Mouse (Mus musculus) MEL (cell line): ENCODE measurements around the gene Olfr906. TPM values are rescaled to one million over a fixed set of nuclear protein-coding genes. Genes with fewer than 3 reads are reported as not detected.

Experiments used
- DNase-seq: peaks from one replicate; pipeline ENCODE4 v3.0.0; 2011; ENCODE audit warnings: low read depth, low spot score
- H3K27ac ChIP-seq: 2 replicates; pipeline ENCODE4 v1.5.1; 2012; ENCODE audit warnings: low read depth, mild to moderate bottlenecking, control low read depth, low read length, moderate library complexity; ENCODE audit not compliant: control insufficient read depth
- H3K27me3 ChIP-seq, 2 experiments: fragments of 150-350 bp in 1 of 2; sonication (generic) in 1 of 2; 2 replicates each; pipeline ENCODE4 v1.6.1; 2012; ENCODE audit warnings: low read length in 2 of 2, mild to moderate bottlenecking in 2 of 2, improper control_type of control experiment in 1 of 2, moderate library complexity in 1 of 2; ENCODE audit not compliant: insufficient read depth in 2 of 2, control insufficient read depth in 1 of 2
- H3K36me3 ChIP-seq, 2 experiments: 2 replicates each; pipeline ENCODE4 v1.6.1; 2012 to 2014; ENCODE audit warnings: low read length in 2 of 2, improper control_type of control experiment in 1 of 2, inconsistent platforms in 1 of 2, mild to moderate bottlenecking in 1 of 2; ENCODE audit not compliant: insufficient read depth in 2 of 2, control insufficient read depth in 1 of 2
- H3K4me1 ChIP-seq, 2 experiments: fragments of 150-350 bp in 1 of 2; sonication (generic) in 1 of 2; 2 replicates each; pipeline ENCODE4 v1.6.1; 2012; ENCODE audit warnings: low read length in 2 of 2, improper control_type of control experiment in 1 of 2, mild to moderate bottlenecking in 1 of 2; ENCODE audit not compliant: insufficient read depth in 2 of 2, control insufficient read depth in 1 of 2
- H3K4me3 ChIP-seq, 2 experiments: fragments of 150-350 bp in 1 of 2; sonication (generic) in 1 of 2; 2 replicates each; pipeline ENCODE4 v1.5.1; 2012; ENCODE audit warnings: low read depth in 2 of 2, low read length in 2 of 2, mild to moderate bottlenecking in 2 of 2, moderate library complexity in 2 of 2, control low read depth in 1 of 2, improper control_type of control experiment in 1 of 2; ENCODE audit not compliant: control insufficient read depth in 1 of 2, insufficient read depth in 1 of 2
- H3K79me2 ChIP-seq: 2 replicates; pipeline ENCODE4 v1.6.1; 2012; ENCODE audit warnings: mild to moderate bottlenecking, low read length, moderate library complexity; ENCODE audit not compliant: control insufficient read depth, poor library complexity, insufficient read depth
- H3K9ac ChIP-seq: 2 replicates; pipeline ENCODE4 v1.6.1; 2012; ENCODE audit warnings: low read depth, mild to moderate bottlenecking, control low read depth, low read length, moderate library complexity; ENCODE audit not compliant: control insufficient read depth, poor library complexity, severe bottlenecking
- H3K9me3 ChIP-seq: fragments of 150-350 bp; sonication (generic); replicated peaks from 2 replicates; pipeline ENCODE4 v1.6.1; 2012; ENCODE audit warnings: mild to moderate bottlenecking, low read length, improper control_type of control experiment, moderate library complexity; ENCODE audit not compliant: insufficient read depth
- CHD2 ChIP-seq: IDR thresholded peaks from 2 replicates; pipeline ENCODE4 v1.6.1; 2011; ENCODE audit warnings: low read length, improper control_type of control experiment
- CTCF ChIP-seq, 3 experiments: IDR thresholded peaks in 2 of 3; conservative IDR thresholded peaks in 1 of 3; 2 replicates each; pipeline ENCODE4 v1.5.1; 2011 to 2012; ENCODE audit warnings: low read length in 3 of 3, low read depth in 2 of 3, mild to moderate bottlenecking in 2 of 3, improper control_type of control experiment in 1 of 3, inconsistent platforms in 1 of 3, mixed read lengths in 1 of 3, moderate library complexity in 1 of 3; ENCODE audit not compliant: control insufficient read depth in 1 of 3, insufficient read depth in 1 of 3, poor library complexity in 1 of 3, severe bottlenecking in 1 of 3
- EP300 ChIP-seq, 2 experiments: IDR thresholded peaks; 2 replicates each; pipeline ENCODE4 v1.6.1; 2011; ENCODE audit warnings: improper control_type of control experiment in 2 of 2, low read length in 2 of 2, low read depth in 1 of 2, mild to moderate bottlenecking in 1 of 2
- ETS1 ChIP-seq: IDR thresholded peaks from 2 replicates; pipeline ENCODE4 v1.6.1; 2012; ENCODE audit warnings: low read depth, mild to moderate bottlenecking, inconsistent platforms, low read length, improper control_type of control experiment, moderate library complexity
- KAT2A ChIP-seq: conservative IDR thresholded peaks from 2 replicates; pipeline ENCODE4 v1.6.1; 2012; ENCODE audit warnings: low read depth, low read length, improper control_type of control experiment, inconsistent platforms
- MAZ ChIP-seq: IDR thresholded peaks from 2 replicates; pipeline ENCODE4 v1.6.1; 2012; ENCODE audit warnings: low read depth, mild to moderate bottlenecking, inconsistent platforms, low read length, improper control_type of control experiment
- MEF2A ChIP-seq: IDR thresholded peaks from 2 replicates; pipeline ENCODE4 v1.6.1; 2014; ENCODE audit warnings: low read depth, mild to moderate bottlenecking, inconsistent platforms, low read length, improper control_type of control experiment; ENCODE audit not compliant: poor library complexity, insufficient replicate concordance, severe bottlenecking; ENCODE audit errors: extremely low read depth
- MYB ChIP-seq: IDR thresholded peaks from 2 replicates; pipeline ENCODE4 v1.6.1; 2011; ENCODE audit warnings: mild to moderate bottlenecking, low read depth, low read length, improper control_type of control experiment
- MYC ChIP-seq: IDR thresholded peaks from 2 replicates; pipeline ENCODE4 v1.6.1; 2011; ENCODE audit warnings: low read depth, mild to moderate bottlenecking, low read length, improper control_type of control experiment, moderate library complexity
- NELFE ChIP-seq: IDR thresholded peaks from 2 replicates; pipeline ENCODE4 v1.6.1; 2011; ENCODE audit warnings: low read depth, low read length, improper control_type of control experiment
- POLR2A ChIP-seq, 2 experiments: IDR thresholded peaks; 2 replicates each; pipeline ENCODE4 v1.6.1; 2011 to 2012; ENCODE audit warnings: low read length in 2 of 2, mild to moderate bottlenecking in 2 of 2, control low read depth in 1 of 2, improper control_type of control experiment in 1 of 2, low read depth in 1 of 2, moderate library complexity in 1 of 2; ENCODE audit not compliant: control insufficient read depth in 1 of 2, insufficient read depth in 1 of 2, poor library complexity in 1 of 2
- POLR2AphosphoS5 ChIP-seq: IDR thresholded peaks from 2 replicates; pipeline ENCODE4 v1.6.1; 2012; ENCODE audit warnings: low read depth, borderline replicate concordance, mild to moderate bottlenecking, inconsistent platforms, low read length, moderate library complexity, mixed read lengths
- SIN3A ChIP-seq: IDR thresholded peaks from 2 replicates; pipeline ENCODE4 v1.6.1; 2012; ENCODE audit warnings: low read length, improper control_type of control experiment, inconsistent platforms
- TAL1 ChIP-seq: IDR thresholded peaks from 2 replicates; pipeline ENCODE4 v1.6.1; 2012; ENCODE audit warnings: mild to moderate bottlenecking, inconsistent platforms, low read length, moderate library complexity, mixed read lengths
- TBP ChIP-seq: IDR thresholded peaks from 2 replicates; pipeline ENCODE4 v1.8.0; 2011; ENCODE audit warnings: low read depth, low read length, improper control_type of control experiment
- TCF12 ChIP-seq: IDR thresholded peaks from 2 replicates; pipeline ENCODE4 v1.6.1; 2014; ENCODE audit warnings: low read depth, mild to moderate bottlenecking, inconsistent platforms, low read length, improper control_type of control experiment, moderate library complexity
- UBTF ChIP-seq: IDR thresholded peaks from 2 replicates; pipeline ENCODE4 v1.6.1; 2012; ENCODE audit warnings: low read depth, mild to moderate bottlenecking, inconsistent platforms, low read length, improper control_type of control experiment, moderate library complexity, borderline replicate concordance; ENCODE audit not compliant: insufficient read depth
- USF1 ChIP-seq: IDR thresholded peaks from 2 replicates; pipeline ENCODE4 v1.6.1; 2014; ENCODE audit warnings: low read depth, mild to moderate bottlenecking, inconsistent platforms, low read length, improper control_type of control experiment, moderate library complexity
- ZNF384 ChIP-seq: IDR thresholded peaks from 2 replicates; pipeline ENCODE4 v1.6.1; 2012; ENCODE audit warnings: low read depth, mild to moderate bottlenecking, inconsistent platforms, low read length, improper control_type of control experiment
- polyA plus RNA-seq, 2 experiments: library from polyadenylated mRNA; stranded (reverse) in 1 of 2; unstranded in 1 of 2; fragments of >175 nt in 1 of 2; fragments of >200 nt in 1 of 2; gene quantifications; 2 replicates each; pipeline versions ENCODE4 v1.2.1 to v1.2.4; 2012; ENCODE audit warnings: low replicate concordance in 2 of 2, low read depth in 1 of 2; ENCODE audit not compliant: insufficient read length in 2 of 2, insufficient read depth in 1 of 2, missing spikeins in 1 of 2
- total RNA-seq: library from RNA; depleted of rRNA; stranded (reverse); fragments of 300-350 nt; gene quantifications from 2 replicates; pipeline ENCODE4 v1.2.3, GENCODE M21; 2012; rRNA removed

Olfr906 gene
- total and polyA plus RNA-seq, 3 experiments, result not detected

DNA sequence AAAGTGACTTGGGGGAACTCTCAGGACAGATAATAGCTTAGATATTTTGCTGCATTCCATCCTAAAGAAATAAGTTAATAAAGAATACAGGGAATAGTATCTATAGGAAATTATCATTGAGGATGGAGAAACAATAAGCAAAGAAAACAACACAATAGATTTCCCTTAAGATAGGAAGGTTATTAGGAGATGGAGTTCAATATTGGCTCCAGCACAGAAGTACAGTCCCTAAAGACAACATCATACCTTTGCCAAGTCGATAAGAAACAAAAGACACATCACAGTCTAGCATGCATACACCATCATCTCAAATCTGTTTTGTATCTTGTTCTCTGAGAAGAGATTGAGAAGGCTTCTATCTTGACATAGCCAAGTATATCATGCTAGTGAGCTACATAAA is 34.4 kb downstream of the Olfr906 start, which contains the start of gene Olfr911-ps1:
TSS of gene Olfr911-ps1 (plus strand) at position 301 of the 400 bp plus-strand sequence.
- Histone ChIP-seq H3K4me1 (no peaks in the 10 kb centered on the region), H3K4me3 (no peak within 1 kb of the TSS), H3K9ac (no peak within 1 kb of the TSS), H3K36me3 (no peaks in the 10 kb centered on the region), H3K79me2 (no peaks in the 10 kb centered on the region), H3K27ac (no peak within 1 kb of the TSS), H3K9me3 (no peaks in the 10 kb centered on the region), H3K27me3 (no peaks in the 10 kb centered on the region)
- no peak for DNase-seq
- TF ChIP-seq MEF2A (no peak), NELFE (no peak), TBP (no peak), MYB (no peak), UBTF (no peak), POLR2A (IDR thresholded peaks at IDR 0.05; ENCODE audit: control insufficient read depth in 1 of 2, insufficient read depth in 1 of 2, low read depth in 1 of 2, low read length in 2 of 2, poor library complexity in 1 of 2) (no peak), SIN3A (no peak), CTCF (IDR thresholded peaks at IDR 0.05 in 2 of 3, conservative IDR thresholded peaks at IDR 0.05 in 1 of 3; ENCODE audit: control insufficient read depth in 1 of 3, insufficient read depth in 1 of 3, low read depth in 2 of 3, low read length in 3 of 3, poor library complexity in 1 of 3, severe bottlenecking in 1 of 3) (no peak), CHD2 (no peak), EP300 (IDR thresholded peaks at IDR 0.05; ENCODE audit: low read depth in 1 of 2, low read length in 2 of 2) (no peak), ETS1 (no peak), ZNF384 (no peak), TCF12 (no peak), POLR2AphosphoS5 (no peak), MAZ (no peak), TAL1 (no peak), KAT2A (no peak), MYC (no peak)

DNA sequence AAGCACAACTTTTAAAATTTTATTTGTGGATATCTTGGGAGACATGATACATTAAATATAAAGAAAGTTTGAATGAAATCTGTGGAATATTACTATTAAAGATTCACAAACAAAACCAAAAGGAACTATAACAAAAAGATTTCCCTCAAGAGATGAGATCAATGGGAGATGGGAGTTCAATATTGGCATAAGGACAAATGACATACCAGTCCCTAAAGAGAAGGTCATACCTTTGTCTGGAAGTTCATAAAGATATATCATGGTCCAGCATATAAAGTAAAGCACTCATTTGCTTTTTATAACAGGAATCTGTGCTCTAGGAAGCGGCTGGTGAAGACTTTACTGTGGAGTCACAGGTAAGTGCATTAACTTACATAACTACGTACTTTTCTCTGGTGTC is 50.7 kb downstream of the Olfr906 start, which contains the start of gene Olfr910:
TSS of gene Olfr910 (plus strand) at position 301 of the 400 bp plus-strand sequence.
- Histone ChIP-seq H3K9ac (no peak within 1 kb of the TSS), H3K27ac (no peak within 1 kb of the TSS), H3K27me3 (no peaks in the 10 kb centered on the region), H3K36me3 (no peaks in the 10 kb centered on the region), H3K4me3 (no peak within 1 kb of the TSS), H3K9me3 (no peaks in the 10 kb centered on the region), H3K4me1 (no peaks in the 10 kb centered on the region), H3K79me2 (no peaks in the 10 kb centered on the region)
- TF ChIP-seq USF1, result no peak
- no peak for DNase-seq

Other genes with a start within 250 kb of the Olfr906 start
- gene Olfr143, start 234.3 kb upstream of the Olfr906 start, total RNA-seq, result not detected in 2 replicates
- not detected for gene Olfr143, start 234.3 kb upstream of the Olfr906 start, polyA plus RNA-seq
- not detected in 2 replicates for gene Olfr895, start 219.2 kb upstream of the Olfr906 start, total RNA-seq
- not detected for gene Olfr895, start 219.2 kb upstream of the Olfr906 start, polyA plus RNA-seq
- not detected in 2 replicates for gene Olfr896-ps1, start 196.0 kb upstream of the Olfr906 start, total RNA-seq
- gene Olfr896-ps1, start 196.0 kb upstream of the Olfr906 start, polyA plus RNA-seq, result not detected
- gene Olfr25, start 158.0 kb upstream of the Olfr906 start, total RNA-seq, result not detected in 2 replicates
- not detected for gene Olfr25, start 158.0 kb upstream of the Olfr906 start, polyA plus RNA-seq
- gene Olfr898, start 138.7 kb upstream of the Olfr906 start, total RNA-seq, result not detected in 2 replicates
- not detected for gene Olfr898, start 138.7 kb upstream of the Olfr906 start, polyA plus RNA-seq
- not detected in 2 replicates for gene Olfr250, start 120.2 kb upstream of the Olfr906 start, total RNA-seq
- not detected for gene Olfr250, start 120.2 kb upstream of the Olfr906 start, polyA plus RNA-seq
- gene Olfr251, start 110.0 kb upstream of the Olfr906 start, total RNA-seq, result not detected in 2 replicates
- not detected for gene Olfr251, start 110.0 kb upstream of the Olfr906 start, polyA plus RNA-seq
- gene Olfr147, start 85.4 kb upstream of the Olfr906 start, total RNA-seq, result not detected in 2 replicates
- gene Olfr147, start 85.4 kb upstream of the Olfr906 start, polyA plus RNA-seq, result not detected
- not detected in 2 replicates for gene Olfr901, start 57.6 kb upstream of the Olfr906 start, total RNA-seq
- not detected for gene Olfr901, start 57.6 kb upstream of the Olfr906 start, polyA plus RNA-seq
- not detected in 2 replicates for gene Olfr902, start 39.4 kb upstream of the Olfr906 start, total RNA-seq
- not detected for gene Olfr902, start 39.4 kb upstream of the Olfr906 start, polyA plus RNA-seq
- not detected in 2 replicates for gene Olfr904, start 23.9 kb upstream of the Olfr906 start, total RNA-seq
- gene Olfr904, start 23.9 kb upstream of the Olfr906 start, polyA plus RNA-seq, result not detected
- gene Olfr905, start 16.0 kb upstream of the Olfr906 start, total RNA-seq, result not detected in 2 replicates
- under 1 TPM in 1 of 2 experiments, not detected in 1; 0.01 TPM for gene Olfr905, start 16.0 kb upstream of the Olfr906 start, polyA plus RNA-seq
- gene Olfr907, start 8.7 kb downstream of the Olfr906 start, total RNA-seq, result not detected in 2 replicates
- not detected for gene Olfr907, start 8.7 kb downstream of the Olfr906 start, polyA plus RNA-seq
- gene Olfr911-ps1, start 34.5 kb downstream of the Olfr906 start, total RNA-seq, result not detected in 2 replicates
- not detected for gene Olfr911-ps1, start 34.5 kb downstream of the Olfr906 start, polyA plus RNA-seq
- gene Olfr910, start 50.8 kb downstream of the Olfr906 start, total RNA-seq, result not detected in 2 replicates
- gene Olfr910, start 50.8 kb downstream of the Olfr906 start, polyA plus RNA-seq, result not detected
- not detected in 2 replicates for gene Olfr912, start 93.1 kb downstream of the Olfr906 start, total RNA-seq
- not detected for gene Olfr912, start 93.1 kb downstream of the Olfr906 start, polyA plus RNA-seq
- gene Olfr913, start 105.7 kb downstream of the Olfr906 start, total RNA-seq, result not detected in 2 replicates
- gene Olfr913, start 105.7 kb downstream of the Olfr906 start, polyA plus RNA-seq, result not detected
- gene Olfr914, start 118.0 kb downstream of the Olfr906 start, total RNA-seq, result not detected in 2 replicates
- gene Olfr914, start 118.0 kb downstream of the Olfr906 start, polyA plus RNA-seq, result not detected
- not detected in 2 replicates for gene Olfr916, start 172.8 kb downstream of the Olfr906 start, total RNA-seq
- gene Olfr916, start 172.8 kb downstream of the Olfr906 start, polyA plus RNA-seq, result not detected
- gene Olfr917, start 178.8 kb downstream of the Olfr906 start, total RNA-seq, result not detected in 2 replicates
- gene Olfr917, start 178.8 kb downstream of the Olfr906 start, polyA plus RNA-seq, result not detected
- gene Olfr918, start 187.5 kb downstream of the Olfr906 start, total RNA-seq, result not detected in 2 replicates
- gene Olfr918, start 187.5 kb downstream of the Olfr906 start, polyA plus RNA-seq, result under 1 TPM in 1 of 2 experiments, not detected in 1; 0.03 TPM
- gene Olfr919, start 216.6 kb downstream of the Olfr906 start, total RNA-seq, result not detected in 2 replicates
- gene Olfr919, start 216.6 kb downstream of the Olfr906 start, polyA plus RNA-seq, result not detected
- gene Vwa5a, start 231.2 kb downstream of the Olfr906 start, total RNA-seq, result 4.1 and 5.2 TPM in 2 replicates
- 1 to 10 TPM in 1 of 2 experiments, not detected in 1; 4.6 TPM for gene Vwa5a, start 231.2 kb downstream of the Olfr906 start, polyA plus RNA-seq